Mouse (Mus musculus) retina, embryonic 14.5 days (tissue): ENCODE data around the gene Gm10337.
A peak's percentile ranks its signal among the peaks of the same experiment; 100 is the strongest.

ENCODE experiments used
- DNase-seq: peaks from one replicate; pipeline ENCODE4 v3.0.0-alpha.2; 2015; ENCODE audit warnings: low spot score

Gene Gm10337

DNA sequence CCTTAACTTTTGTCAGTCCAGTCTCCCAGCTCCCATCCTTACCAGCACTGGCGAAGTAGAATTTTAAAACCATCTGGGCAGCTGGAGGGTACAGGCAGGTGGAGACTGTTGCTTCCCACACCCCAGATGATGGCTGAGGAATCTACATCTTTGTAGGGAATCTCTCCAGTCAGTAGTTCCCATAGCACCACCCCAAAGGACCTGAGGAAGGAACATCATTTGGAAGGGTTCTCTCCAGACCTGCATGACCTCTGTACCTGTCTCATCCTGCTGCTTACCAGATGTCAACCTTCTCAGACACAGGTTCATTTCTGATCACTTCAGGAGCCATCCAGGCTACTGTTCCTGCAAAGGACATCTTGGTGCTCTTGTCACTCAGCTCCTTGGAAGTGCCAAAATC is at the start of gene Gm10337:
Gm10337 (plus strand) TSS at position 276 of the 400 bp plus-strand sequence.
- no peak for DNase-seq

DNA sequence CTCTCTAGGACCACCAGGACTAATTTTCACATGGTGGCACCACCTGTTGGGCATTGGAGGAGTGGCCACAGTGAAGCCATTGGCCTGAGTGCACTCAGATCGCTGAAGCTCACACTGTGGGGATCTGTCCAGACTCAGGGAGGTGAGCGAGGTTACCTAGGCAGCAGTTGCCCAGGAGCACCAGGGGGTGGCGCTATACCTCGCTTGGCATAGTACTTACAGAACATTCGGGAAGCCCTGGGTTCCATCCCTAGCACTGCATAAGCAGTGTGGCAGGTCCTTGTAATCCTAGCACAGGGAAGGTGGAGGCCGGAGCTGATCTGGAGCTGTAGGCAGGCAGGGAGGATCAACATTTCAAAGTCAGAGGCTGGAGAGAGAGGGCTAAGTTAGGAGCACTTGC is 47.5 kb upstream of the Gm10337 start:
- DNase-seq: peak; percentile 58

DNA sequence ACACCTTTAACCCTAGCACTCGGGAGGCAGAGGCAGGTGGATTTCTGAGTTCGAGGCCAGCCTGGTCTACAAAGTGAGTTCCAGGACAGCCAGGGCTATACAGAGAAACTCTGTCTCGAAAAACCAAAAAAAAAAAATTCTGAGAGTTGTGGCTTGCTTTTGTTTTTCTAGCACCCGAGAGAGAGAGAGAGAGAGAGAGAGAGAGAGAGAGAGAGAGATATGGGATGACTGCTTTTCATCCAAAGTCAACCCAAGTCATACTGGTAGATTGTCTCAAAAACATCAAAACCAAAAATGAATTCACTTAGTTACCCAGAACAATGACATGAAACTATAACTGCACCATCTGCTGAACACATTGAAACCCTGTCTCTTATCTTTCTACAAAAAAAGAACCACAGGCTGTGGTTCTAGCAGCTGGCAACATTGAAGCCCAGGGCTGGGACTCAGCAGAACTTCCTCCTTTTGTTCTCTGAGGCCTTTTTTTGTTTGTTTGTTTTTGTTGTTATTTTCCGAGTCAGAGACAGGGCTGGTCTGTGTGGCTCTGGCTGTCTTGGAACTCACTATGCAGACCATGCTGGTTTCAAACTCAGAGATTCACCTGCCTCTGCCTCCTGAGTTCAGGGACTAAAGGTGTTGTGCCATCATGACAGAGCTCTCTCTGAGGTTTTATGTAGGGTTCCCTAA is 45.3 kb upstream of the Gm10337 start:
- DNase-seq: no peak

DNA sequence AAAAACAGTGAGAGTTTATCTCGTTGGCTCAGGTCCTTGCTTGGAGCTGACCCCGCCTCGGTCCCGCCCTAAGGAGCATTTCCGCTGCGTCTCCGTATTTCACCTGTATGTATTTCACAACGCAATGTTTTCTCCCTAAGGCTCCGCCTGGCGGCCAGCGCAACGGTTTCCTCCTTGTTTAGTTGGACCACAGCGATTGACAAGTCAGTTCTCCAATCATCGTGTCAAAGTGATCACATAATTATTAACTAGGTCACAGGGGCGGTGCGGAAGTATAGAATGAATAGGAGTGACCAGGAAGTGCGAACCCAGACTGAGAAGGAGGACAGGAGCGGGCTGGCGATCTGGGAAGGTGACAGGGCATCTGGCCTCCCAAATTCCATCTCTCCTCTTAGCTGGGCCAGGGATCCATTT is 44.6 kb upstream of the Gm10337 start, which contains the start of gene Prr13:
Prr13 (plus strand) TSS at position 125 of the 414 bp plus-strand sequence.
- DNase-seq: peak; percentile 99

DNA sequence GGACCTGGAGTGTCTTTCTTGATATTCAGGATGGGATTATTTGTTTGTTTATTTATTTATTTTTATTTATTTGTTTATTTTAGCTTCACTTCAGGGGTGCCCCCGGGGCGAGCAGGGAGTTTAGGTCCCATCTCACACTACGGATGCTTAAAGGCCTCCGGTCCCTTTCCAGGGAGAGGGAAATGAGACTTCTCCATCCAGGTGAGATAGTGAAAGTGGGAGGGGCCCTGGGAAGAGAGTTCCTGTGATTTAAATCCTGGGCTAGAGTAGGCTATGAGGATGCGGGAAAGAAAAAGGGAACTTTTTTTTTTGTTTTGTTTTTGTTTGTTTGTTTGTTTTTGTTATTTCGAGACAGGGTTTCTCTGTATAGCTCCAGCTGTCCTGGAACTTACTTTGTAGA is 44.1 kb upstream of the Gm10337 start:
- no peak for DNase-seq

DNA sequence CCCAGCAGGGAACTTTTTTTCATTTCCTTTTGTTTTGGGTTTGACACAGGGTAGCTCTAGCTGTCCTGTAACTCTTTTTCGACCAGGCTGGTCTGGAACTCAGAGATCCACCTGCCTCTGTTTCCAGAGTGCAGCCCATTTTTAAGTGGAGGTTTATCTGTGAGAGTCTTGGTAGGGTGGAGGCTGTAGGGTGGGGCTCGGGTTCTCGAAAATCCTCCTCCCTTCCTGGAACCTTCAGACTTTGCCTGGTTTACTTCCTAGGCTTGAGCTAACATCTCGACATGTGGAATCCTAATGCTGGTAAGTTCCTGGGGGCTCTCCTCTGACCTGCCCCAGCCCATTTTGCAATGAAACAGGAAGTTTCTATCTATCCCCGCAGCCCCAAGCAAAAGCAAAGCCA is 43.7 kb upstream of the Gm10337 start:
- DNase-seq: no peak

DNA sequence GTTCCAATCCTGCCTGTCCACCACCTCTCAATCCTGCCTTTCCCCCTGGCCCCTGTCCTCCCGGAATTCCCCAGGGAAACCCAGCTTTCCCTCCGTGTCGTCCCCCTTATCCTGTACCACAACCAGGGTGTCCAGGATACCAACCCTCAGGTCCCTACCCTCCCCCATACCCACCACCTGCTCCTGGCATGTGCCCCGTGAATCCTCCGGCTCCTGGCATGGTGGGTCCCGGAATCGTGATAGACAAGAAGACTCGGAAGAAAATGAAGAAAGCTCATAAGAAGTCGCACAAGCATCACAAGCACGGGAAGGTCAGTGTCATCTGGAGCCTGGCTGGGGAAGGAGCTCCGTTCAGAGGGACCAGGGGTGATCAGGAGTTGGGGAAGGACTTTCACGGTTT is 43.1 kb upstream of the Gm10337 start:
- no peak for DNase-seq

DNA sequence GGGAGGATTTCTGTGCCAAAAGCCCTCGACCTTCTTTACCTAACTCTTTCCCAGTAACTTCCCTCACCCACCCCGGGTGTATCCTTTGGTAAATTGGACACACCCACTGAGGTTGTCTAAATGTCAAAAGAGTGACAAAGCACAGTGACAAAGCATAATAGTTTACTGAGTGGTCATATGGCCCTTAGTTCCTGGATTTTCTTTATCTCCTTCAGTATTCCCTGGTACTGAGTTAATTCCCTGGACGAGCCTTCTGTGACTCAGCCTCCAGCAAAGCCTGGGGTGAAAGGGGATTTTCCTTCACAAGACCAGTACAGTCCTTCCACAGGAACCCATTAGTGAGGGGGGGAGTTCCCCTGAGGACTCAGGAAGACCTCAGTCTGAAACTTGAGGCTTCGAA is 42.6 kb upstream of the Gm10337 start:
- DNase-seq: no peak

DNA sequence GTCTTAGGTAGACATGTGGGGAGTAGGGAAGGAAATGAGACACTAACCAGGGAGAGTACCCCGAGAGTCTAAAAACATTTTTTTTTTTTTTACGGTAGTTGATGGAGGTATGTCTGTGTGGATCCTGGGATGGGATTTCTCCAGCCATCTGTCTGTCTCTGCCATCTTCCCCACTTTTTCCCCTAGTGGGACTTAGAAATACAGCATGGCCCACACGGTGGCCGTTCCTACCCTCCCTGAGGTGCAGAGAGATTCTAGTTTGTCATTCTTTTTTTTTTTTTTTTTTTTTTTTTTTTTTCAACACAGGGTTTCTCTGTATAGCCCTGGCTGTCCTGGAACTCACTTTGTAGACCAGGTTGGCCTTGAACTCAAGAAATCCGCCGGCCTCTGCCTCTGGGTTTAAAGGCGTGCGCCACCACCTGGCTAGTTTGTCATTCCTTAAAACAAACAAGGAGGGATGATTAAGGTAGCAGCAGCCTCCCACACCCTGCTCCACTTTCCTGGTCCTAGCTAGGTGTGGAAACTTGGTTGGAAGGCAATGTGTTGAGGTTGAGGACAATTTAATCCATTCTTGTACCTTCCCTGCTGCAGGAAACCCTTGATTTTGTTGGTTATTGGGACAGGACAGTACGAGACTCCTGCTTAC is 42.0 kb upstream of the Gm10337 start:
- DNase-seq: no peak

DNA sequence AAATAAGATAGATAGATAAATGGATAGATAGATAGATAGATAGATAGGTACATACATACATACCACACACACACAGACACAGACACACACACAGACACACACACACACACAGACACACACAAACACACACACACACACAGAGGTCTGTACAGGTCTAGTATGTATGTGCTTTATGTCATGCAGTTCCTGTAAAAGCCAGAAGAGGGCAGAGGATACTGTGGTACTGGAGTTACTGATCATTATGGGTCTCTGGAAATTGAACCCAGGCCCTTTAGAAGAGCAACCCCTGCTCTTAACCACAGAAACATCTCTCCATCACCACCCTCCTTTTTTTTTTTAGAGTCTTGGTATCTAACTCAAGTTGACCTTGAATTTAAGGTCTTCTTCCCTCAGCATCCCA is 39.9 kb upstream of the Gm10337 start:
- DNase-seq: peak; percentile 62

DNA sequence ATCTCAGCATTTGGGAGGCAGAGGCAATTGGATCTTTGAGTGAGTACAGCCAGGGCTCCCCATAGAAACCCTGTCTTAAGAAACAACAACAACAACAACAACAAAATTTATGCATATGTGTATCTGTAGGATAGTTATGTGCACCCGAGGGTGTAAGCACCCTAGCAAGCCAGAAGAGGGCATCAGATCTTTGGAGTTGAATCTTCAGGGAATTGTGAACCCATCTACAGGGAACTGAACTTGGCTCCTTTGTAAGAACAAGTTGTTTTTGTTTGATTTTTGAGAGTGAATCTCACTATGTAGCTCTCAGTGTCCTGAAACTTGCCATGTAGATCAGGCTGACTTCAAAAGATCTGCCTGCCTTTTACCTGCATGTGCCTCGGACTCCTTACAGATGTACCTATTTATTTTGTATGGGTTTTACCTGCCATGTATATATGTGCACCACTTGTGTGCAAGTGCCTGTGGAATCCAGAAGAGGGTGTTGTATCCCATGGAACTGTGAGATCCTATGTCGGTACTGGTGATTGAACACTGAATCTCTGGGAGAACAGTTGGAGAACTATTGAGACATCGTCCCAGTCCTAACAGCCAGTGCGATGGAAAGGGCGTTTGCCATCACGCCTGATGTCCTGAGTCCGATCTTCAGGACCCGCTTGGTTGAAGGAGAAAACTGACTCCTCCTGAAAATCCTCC is 34.7 kb upstream of the Gm10337 start:
- DNase-seq: no peak

DNA sequence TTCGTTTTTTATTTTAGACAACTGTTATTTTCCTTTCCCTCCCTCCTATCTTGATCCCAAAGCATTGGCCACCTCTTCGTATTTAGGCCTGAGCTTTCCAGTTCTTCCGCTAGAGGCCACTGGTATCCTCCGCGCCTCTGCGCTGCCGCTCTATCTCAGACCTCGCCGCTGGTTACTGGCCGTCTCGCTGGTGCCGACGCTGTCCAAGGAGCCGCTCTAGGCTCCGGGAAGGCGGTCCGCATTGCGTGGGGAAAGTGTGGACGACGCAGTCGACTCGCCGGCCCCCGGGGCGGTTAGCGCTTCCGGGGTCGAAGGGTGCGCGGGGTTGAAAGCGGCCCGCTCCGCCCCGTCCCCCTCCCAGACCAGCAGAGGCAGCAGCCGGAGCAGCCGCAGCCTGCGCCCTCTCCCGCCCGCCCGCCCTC is 33.3 kb upstream of the Gm10337 start, which contains the start of gene Pcbp2:
Pcbp2 (plus strand) TSS at position 357 of the 422 bp plus-strand sequence.
- peak; percentile 98 for DNase-seq

DNA sequence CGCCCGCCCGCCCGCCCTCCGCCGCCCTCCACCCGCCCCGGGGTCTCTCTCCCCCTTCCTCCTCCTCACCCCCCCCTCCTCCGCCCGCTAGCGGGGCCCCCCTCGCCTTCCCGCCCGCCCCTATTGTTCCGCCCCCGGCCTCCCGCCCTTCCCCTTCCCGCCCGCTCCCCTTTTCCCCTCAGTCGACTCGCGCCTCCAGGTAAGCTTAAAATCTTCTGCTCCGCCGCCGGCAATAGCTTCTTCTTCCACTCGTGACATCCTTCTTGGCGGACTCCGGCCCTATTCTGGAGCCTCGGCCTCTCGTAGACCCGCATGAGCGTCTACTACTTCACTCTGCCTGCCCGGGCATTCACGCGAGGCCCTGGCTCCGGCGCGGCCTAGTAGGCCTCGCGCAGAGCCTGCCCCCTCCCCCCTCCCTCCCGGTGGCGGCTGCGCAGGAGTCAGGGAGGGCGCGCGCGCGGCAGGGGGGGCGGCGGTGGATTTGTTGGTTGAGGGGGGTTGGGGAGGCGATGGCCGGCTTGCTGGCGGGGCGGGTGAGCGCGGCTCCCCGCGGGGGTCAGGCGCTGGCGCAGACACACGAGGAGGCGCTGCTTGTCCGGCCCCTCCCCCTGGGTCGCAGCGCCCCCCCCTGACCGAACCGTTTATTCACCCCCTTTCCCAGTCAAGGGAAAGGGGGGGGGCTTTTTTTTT is 32.8 kb upstream of the Gm10337 start:
- DNase-seq: peak; percentile 84

DNA sequence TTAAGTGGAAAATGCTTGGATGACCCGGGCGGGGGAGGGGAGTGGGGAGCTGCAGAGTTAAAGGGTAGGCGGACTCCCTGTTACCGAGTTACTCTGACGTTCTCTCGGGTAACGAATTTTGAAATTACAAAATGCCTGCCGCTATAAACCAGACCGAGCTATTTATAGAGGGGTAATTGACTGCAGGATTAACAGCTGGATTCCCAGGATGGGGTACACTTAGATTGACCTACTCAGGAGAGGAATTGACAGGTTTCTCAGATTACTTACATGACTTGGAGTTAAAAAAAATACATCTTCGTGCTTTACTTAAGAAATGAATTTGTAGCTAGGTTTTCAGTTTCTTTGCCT is 32.3 kb upstream of the Gm10337 start:
- no peak for DNase-seq

DNA sequence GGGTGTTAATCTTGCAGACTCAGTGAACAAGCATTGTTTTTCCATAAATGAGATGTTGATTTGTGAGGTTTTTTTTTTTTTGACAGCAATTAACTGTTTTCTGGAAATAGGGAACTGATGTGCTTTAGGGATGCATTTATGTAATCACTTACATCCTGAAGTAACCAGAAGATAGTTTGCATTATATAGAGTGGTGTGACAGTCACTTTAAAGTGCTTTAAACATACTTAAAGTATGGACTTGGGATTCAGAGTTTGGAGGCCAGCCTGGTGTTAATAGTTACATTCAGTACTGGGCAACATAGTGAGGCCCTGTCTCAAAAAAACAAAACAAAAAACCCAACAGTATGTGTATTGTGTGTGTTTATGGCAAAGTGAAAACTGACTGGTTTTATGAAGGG is 31.8 kb upstream of the Gm10337 start:
- no peak for DNase-seq

DNA sequence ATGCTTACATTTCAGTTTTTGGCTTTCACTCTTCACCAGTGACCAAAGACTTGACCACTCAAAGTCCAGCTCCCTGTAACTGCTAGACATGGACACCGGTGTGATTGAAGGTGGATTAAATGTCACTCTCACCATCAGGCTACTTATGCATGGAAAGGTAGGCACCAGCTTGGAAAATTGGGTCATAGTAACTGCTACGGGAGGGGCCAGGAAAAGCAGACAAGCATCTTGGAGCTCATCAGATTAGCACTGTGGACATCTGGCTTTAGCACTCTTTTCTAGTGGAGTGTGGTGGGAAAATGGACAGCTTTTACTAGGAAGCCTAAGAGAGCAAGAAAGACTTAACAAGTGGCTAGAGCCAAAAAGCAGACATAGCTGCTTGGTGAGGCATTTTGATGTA is 30.3 kb upstream of the Gm10337 start:
- DNase-seq: peak; percentile 47

DNA sequence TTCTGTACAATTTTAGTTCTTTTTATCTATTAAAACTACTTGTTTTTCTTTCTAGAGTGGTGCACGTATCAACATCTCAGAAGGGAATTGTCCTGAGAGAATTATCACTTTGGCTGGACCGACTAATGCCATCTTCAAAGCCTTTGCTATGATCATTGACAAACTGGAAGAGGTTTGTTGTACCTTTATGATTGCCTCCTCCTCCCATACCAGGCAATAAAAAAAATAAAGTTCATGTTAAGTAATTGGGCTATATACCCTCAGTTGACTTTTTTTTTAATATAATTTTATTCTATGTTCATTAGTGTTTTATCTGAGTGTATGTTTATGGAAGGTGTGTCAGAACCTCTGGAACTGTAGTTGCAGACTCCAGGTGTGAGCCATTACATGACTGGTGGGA is 29.0 kb upstream of the Gm10337 start:
- DNase-seq: no peak

DNA sequence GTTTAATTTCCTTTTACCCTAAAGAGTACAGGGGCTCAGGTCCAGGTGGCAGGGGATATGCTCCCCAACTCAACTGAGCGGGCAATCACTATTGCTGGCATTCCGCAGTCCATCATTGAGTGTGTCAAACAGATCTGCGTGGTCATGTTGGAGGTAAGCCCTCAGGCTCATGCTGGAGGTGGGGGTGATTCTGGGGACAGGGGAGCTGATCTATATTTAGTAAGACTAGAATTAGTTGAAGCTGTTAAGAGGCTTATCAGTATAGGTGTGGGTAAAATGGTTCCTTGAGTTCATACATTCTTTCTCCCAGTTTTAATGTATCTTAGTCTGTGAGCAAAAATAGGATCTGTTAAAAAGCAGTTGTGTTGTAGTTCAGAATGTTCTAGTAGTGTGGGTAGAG is 20.4 kb upstream of the Gm10337 start:
- no peak for DNase-seq

DNA sequence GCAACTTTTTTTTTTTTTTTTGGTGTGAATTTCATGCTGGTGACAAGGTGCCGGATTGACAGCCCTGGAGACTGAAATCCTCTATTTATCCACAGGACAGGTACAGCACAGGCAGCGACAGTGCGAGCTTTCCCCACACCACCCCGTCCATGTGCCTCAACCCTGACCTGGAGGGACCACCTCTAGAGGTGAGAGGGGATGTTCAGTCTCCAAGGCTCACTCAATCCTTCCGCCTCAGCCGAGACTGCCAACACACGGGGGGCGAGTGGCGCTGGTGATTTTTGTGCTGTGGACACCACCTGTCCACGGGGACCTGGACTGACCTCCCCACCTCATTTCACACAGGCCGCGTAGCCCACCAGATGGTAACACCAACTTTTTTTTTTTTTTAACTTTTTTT is 17.7 kb upstream of the Gm10337 start:
- DNase-seq: no peak

DNA sequence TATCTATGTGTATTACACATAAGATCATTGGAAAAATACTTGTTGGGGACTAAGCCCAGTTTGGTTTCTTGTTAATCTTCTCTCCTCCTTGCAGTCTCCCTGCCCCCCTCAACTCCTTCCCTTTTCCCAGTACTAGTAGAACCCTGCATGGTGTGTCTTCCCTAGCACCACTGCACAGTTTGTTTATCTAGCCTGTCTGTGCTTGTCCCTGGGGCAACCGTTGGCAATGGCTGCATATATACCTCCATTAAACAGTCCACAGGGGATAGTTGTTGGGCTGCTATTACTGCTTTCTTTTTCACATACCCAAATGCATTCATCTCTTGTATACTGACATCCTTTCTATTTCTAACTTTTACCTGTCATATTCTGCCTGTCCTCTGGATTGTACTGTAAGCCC is 15.9 kb upstream of the Gm10337 start:
- no peak for DNase-seq

DNA sequence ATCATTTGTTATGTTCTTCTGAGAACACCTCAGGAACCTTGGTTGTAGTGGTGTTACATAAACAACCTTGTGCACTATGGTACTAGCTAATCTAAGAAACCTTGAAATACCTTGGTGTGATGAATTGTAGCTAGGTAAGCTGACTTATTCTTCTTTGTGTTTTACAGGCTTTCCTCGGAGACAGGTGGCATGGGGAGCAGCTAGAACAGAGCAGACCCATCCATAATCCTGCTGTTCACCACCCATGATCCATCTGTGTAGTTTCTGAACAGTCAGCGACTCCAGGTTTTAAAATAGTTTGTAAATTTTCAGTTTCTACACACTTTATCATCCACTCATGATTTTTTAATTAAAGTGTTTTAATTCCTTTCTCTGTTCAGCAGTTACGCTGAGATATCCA is 5.2 kb upstream of the Gm10337 start:
- DNase-seq: no peak

DNA sequence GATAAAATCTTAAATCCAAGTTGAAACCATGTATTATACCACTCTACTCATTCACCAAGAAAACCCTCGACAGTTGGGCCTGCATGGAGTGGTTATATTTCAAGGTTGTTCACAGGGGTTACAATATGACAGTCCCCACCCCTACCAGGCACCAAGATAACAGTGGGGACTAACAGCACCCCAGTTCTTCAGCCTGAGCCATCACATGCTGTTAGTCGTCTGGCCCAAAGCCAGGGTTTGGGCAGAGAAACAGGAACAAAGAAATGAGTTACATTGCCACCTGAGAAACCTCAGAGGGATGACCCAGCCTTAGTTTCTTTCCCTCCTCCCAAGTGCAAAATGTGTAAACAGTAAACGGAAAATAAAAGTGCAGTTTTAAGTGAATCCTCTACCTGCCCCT is 4.2 kb upstream of the Gm10337 start:
- no peak for DNase-seq

DNA sequence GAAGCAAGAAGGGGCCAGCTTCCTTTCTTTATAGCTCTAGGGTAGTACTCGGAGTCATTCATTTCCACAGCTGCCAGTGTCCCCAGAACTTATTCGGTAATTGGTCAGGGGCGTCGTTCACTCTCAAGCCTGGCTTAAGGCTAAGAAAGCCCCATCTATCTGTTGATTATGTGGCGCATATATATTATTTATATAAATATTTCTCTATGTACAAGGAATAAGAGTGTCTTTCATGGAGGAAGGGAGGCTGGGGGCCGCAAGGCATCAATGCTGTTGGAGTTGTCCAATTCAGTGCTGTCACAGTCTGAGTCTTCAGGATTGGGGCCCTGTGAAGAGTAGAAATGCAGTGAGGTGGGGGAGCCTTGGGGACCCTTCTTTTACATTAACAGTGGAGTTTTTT is 3.7 kb upstream of the Gm10337 start:
- DNase-seq: no peak
